Mouse (Mus musculus) hindbrain, postnatal 0 days (tissue): ENCODE measurements around the gene Ap3b1. TPM values are rescaled to one million over a fixed set of nuclear protein-coding genes. Genes with fewer than 3 reads are reported as not detected.
A peak's percentile ranks its signal among the peaks of the same experiment; 100 is the strongest.
"Not testable (repeated sequence)": the region's sequence is repeated elsewhere in the genome, so short reads cannot be mapped to it uniquely, and the experiment has no call there.

Source experiments
- ATAC-seq: fragments of 200-750 bp; cut with Nextera tagmentation; 2 replicates; pipeline ENCODE4 v1.8.0; 2017; ENCODE audit warnings: mild to moderate bottlenecking, moderate TSS enrichment, moderate library complexity
- DNase-seq: peaks from one replicate; pipeline ENCODE4 v3.0.0-alpha.2; 2015; ENCODE audit warnings: low spot score
- H3K27ac ChIP-seq: fragments of 300-500 bp; sonication (generic); 2 replicates; pipeline ENCODE4 v1.5.1; 2014; ENCODE audit warnings: mild to moderate bottlenecking
- H3K27me3 ChIP-seq: fragments of 300-500 bp; sonication (generic); 2 replicates; pipeline ENCODE4 v1.6.1; 2014; ENCODE audit warnings: low read length, mixed read lengths; ENCODE audit not compliant: insufficient read depth
- H3K36me3 ChIP-seq: fragments of 300-500 bp; sonication (generic); 2 replicates; pipeline ENCODE4 v1.6.1; 2014; ENCODE audit warnings: low read length, mixed read lengths; ENCODE audit not compliant: insufficient read depth
- H3K4me1 ChIP-seq: fragments of 300-500 bp; sonication (generic); 2 replicates; pipeline ENCODE4 v1.6.1; 2014; ENCODE audit warnings: antibody characterized with exemption, low read length, mixed read lengths; ENCODE audit not compliant: insufficient read depth
- H3K4me2 ChIP-seq: fragments of 300-500 bp; sonication (generic); 2 replicates; pipeline ENCODE4 v1.6.1; 2014; ENCODE audit warnings: low read depth, mild to moderate bottlenecking, low read length, moderate library complexity, mixed read lengths
- H3K4me3 ChIP-seq: fragments of 300-500 bp; sonication (generic); 2 replicates; pipeline ENCODE4 v1.5.1; 2014; ENCODE audit warnings: low read length
- H3K9ac ChIP-seq: fragments of 300-500 bp; sonication (generic); replicated peaks from 2 replicates; pipeline ENCODE4 v1.6.1; 2014; ENCODE audit warnings: mild to moderate bottlenecking, low read length, moderate library complexity, mixed read lengths
- H3K9me3 ChIP-seq: fragments of 300-500 bp; sonication (generic); 2 replicates; pipeline ENCODE4 v1.6.1; 2016; ENCODE audit warnings: low read length, mixed read lengths
- CTCF ChIP-seq: IDR thresholded peaks from 2 replicates; pipeline ENCODE4 v1.5.1; 2016; ENCODE audit warnings: antibody characterized with exemption, control low read depth, low read depth
- WGBS: fragments of 180-500 bp; shearing (Covaris S2); extraction: QIAGEN DNeasy Blood & Tissue Kit; methylation state at CpG from one replicate; pipeline ENCODE4 v1.1.7; 2014; 5-methylcytosine and 5-hydroxymethylcytosine counted together
- polyA plus RNA-seq: library from polyadenylated mRNA; unstranded; fragments of >200 nt; fragmentation: Nextera tagmentation; extraction: Ambion mirVana; gene quantifications from 2 replicates; pipeline ENCODE4 v1.2.1, GENCODE M21; 2015
- total RNA-seq: library from RNA; depleted of rRNA; stranded (reverse); fragments of >200 nt; gene quantifications from 2 replicates; pipeline ENCODE4 v1.2.3, GENCODE M21; 2014; rRNA removed

Ap3b1 gene
- 14.7 and 16.9 TPM in 2 replicates for total RNA-seq
- 23.4 and 23.5 TPM in 2 replicates for polyA plus RNA-seq

GRCm38 (mm10) chr13:94358401-94359265, at the start of gene Ap3b1:
Ap3b1 (plus strand) TSS chr13:94358960.
- ATAC-seq (peak; percentile 97), DNase-seq (peak; percentile 95)
- peaks cover 11% of the 10 kb centered on the region; the same call in 1 of the 2 replicates for H3K4me1 ChIP-seq
- peak within 1 kb of the TSS; percentile 77 for H3K9ac ChIP-seq
- no peaks in the 10 kb centered on the region for H3K36me3 ChIP-seq
- peak within 1 kb of the TSS; percentile 86 for H3K4me2 ChIP-seq
- TF ChIP-seq CTCF = no peak; the same call in 1 of the 2 replicates
- H3K9me3 ChIP-seq = no peaks in the 10 kb centered on the region
- H3K27me3 ChIP-seq = no peaks in the 10 kb centered on the region
- H3K27ac ChIP-seq = peak within 1 kb of the TSS; percentile 85
- peak within 1 kb of the TSS; percentile 84 for H3K4me3 ChIP-seq
- WGBS = 3% methylated on average over 79 of the region's 79 CpGs

GRCm38 (mm10) chr13:94312812-94313211, 45.9 kb upstream of the Ap3b1 start:
- 90% methylated on average over 8 of the region's 8 CpGs for WGBS
- not testable (repeated sequence) for H3K9me3 ChIP-seq, ATAC-seq, H3K4me2 ChIP-seq, H3K4me3 ChIP-seq, H3K27me3 ChIP-seq, H3K4me1 ChIP-seq, DNase-seq, H3K9ac ChIP-seq, H3K36me3 ChIP-seq, H3K27ac ChIP-seq

- Histone ChIP-seq H3K27me3 (no peaks in the 10 kb centered on the region), H3K27ac (no peak overlapping the region), H3K4me1 (no peaks in the 10 kb centered on the region), H3K4me2 (no peak overlapping the region), H3K9me3 (no peaks in the 10 kb centered on the region), H3K9ac (no peak overlapping the region), H3K4me3 (no peak overlapping the region), H3K36me3 (no peaks in the 10 kb centered on the region)
- ATAC-seq = no peak
- DNase-seq = peak; percentile 23
- WGBS = 36% methylated on average over 10 of the region's 10 CpGs
- no peak for TF ChIP-seq CTCF
Measured at GRCm38 (mm10) chr13:94316975-94317511, 41.7 kb upstream of the Ap3b1 start.

- ATAC-seq = no peak
- Histone ChIP-seq H3K27ac (no peak overlapping the region), H3K4me2 (no peak overlapping the region), H3K9ac (no peak overlapping the region), H3K4me1 (no peaks in the 10 kb centered on the region), H3K9me3 (peaks cover 3% of the 10 kb centered on the region; the same call in 1 of the 2 replicates), H3K4me3 (no peak overlapping the region), H3K27me3 (no peaks in the 10 kb centered on the region), H3K36me3 (no peaks in the 10 kb centered on the region)
- no peak for DNase-seq
- WGBS = 66% methylated on average over 1 of the region's 1 CpGs
- no peak for TF ChIP-seq CTCF
Measured at GRCm38 (mm10) chr13:94321094-94321792, 37.5 kb upstream of the Ap3b1 start.

DNA sequence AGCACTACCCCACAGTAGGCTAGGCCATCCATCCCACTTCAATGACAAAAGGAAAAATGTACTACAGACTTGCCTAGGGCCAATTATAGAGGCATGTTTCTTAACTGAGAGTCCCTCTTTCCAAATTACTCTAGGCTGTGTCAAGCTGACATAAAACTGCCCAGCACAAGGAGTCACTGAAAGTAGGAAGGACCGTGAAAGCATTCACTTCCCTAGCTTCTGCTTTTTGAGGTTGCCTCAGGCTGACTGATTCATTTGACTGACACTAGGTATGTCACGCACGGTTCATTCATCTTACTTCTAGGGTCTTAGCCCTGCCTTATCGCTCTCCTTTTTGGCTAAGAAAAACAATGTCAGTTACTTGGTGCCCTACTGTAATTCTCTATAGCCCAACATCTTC, 36.3 kb upstream of the Ap3b1 start:
- ATAC-seq = no peak
- WGBS = 93% methylated on average over 4 of the region's 4 CpGs
- H3K36me3 ChIP-seq = no peaks in the 10 kb centered on the region
- H3K27ac ChIP-seq = no peak overlapping the region
- H3K9ac ChIP-seq = no peak overlapping the region
- no peak for DNase-seq
- no peaks in the 10 kb centered on the region for H3K27me3 ChIP-seq
- H3K4me3 ChIP-seq = no peak overlapping the region
- H3K9me3 ChIP-seq = peaks cover 3% of the 10 kb centered on the region; the same call in 1 of the 2 replicates
- no peaks in the 10 kb centered on the region for H3K4me1 ChIP-seq
- H3K4me2 ChIP-seq = no peak overlapping the region
- TF ChIP-seq CTCF = no peak

DNA sequence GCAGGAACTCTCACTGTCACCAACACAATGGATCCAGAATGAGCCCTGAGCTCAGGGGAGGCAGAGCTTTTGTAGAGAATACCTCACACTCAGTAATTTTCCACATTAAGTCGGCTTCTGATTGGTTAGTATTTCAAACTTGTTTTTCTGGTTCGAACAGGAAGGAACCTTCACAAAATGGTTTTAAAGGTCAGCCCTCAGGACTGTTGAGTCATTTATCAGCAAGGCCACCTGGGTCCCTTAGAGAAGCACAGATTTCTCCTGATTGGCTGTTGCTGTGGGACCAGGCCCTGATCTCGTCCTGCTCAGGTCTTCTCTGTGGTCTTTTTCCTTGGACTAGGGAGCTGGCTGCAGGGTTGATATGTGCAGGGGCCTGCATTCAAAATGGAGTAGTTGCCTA, 30.7 kb upstream of the Ap3b1 start:
- no peak for ATAC-seq
- no peaks in the 10 kb centered on the region for H3K27me3 ChIP-seq
- H3K27ac ChIP-seq = no peak overlapping the region
- no peak for TF ChIP-seq CTCF
- H3K9ac ChIP-seq = no peak overlapping the region
- no peaks in the 10 kb centered on the region for H3K36me3 ChIP-seq
- no peak for DNase-seq
- H3K9me3 ChIP-seq = peaks cover 3% of the 10 kb centered on the region; the same call in 1 of the 2 replicates
- no peaks in the 10 kb centered on the region for H3K4me1 ChIP-seq
- 81% methylated on average over 3 of the region's 3 CpGs for WGBS
- H3K4me2 ChIP-seq = no peak overlapping the region
- no peak overlapping the region for H3K4me3 ChIP-seq

DNA sequence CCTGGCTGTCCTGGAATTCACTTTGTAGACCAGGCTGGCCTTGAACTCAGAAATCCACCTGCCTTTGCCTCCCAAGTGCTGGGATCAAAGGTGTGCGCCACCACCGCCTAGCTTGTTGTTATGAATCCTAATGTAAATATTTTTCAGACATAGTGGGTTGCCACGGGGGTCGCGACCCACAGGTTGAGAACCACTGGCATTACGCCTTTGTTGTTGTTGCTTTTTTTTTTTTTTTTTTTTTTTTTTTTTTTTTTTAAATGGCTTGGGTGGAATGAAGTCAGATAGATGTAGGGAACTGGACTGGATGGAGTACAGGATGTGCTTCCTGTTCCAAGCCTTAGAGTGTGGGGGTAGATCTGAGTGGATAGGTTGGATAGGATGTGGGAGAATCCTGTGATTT, 29.8 kb upstream of the Ap3b1 start:
- not testable (repeated sequence) for H3K9me3 ChIP-seq, H3K4me3 ChIP-seq, DNase-seq, H3K4me1 ChIP-seq, H3K4me2 ChIP-seq, ATAC-seq, H3K27me3 ChIP-seq, H3K9ac ChIP-seq, H3K36me3 ChIP-seq, H3K27ac ChIP-seq
- WGBS = 92% methylated on average over 6 of the region's 6 CpGs
